Mouse (Mus musculus) MEL (cell line): ENCODE measurements around the gene Plxna4.

Source experiments
- BHLHE40 ChIP-seq: IDR thresholded peaks from 2 replicates; pipeline ENCODE4 v1.6.1; 2012; ENCODE audit warnings: low read depth, mild to moderate bottlenecking, inconsistent platforms, low read length, improper control_type of control experiment, borderline replicate concordance
- CHD2 ChIP-seq: IDR thresholded peaks from 2 replicates; pipeline ENCODE4 v1.6.1; 2011; ENCODE audit warnings: low read length, improper control_type of control experiment
- CTCF ChIP-seq, 3 experiments: IDR thresholded peaks in 2 of 3; conservative IDR thresholded peaks in 1 of 3; 2 replicates each; pipeline ENCODE4 v1.5.1; 2011 to 2012; ENCODE audit warnings: low read length in 3 of 3, low read depth in 2 of 3, mild to moderate bottlenecking in 2 of 3, improper control_type of control experiment in 1 of 3, inconsistent platforms in 1 of 3, mixed read lengths in 1 of 3, moderate library complexity in 1 of 3; ENCODE audit not compliant: control insufficient read depth in 1 of 3, insufficient read depth in 1 of 3, poor library complexity in 1 of 3, severe bottlenecking in 1 of 3
- EP300 ChIP-seq, 2 experiments: IDR thresholded peaks; 2 replicates each; pipeline ENCODE4 v1.6.1; 2011; ENCODE audit warnings: improper control_type of control experiment in 2 of 2, low read length in 2 of 2, low read depth in 1 of 2, mild to moderate bottlenecking in 1 of 2
- GATA1 ChIP-seq: IDR thresholded peaks from 2 replicates; pipeline ENCODE4 v1.6.1; 2011; ENCODE audit warnings: low read depth, low read length, improper control_type of control experiment
- HCFC1 ChIP-seq: IDR thresholded peaks from 2 replicates; pipeline ENCODE4 v1.6.1; 2012; ENCODE audit warnings: low read depth, mild to moderate bottlenecking, inconsistent platforms, low read length, improper control_type of control experiment, moderate library complexity
- KAT2A ChIP-seq: conservative IDR thresholded peaks from 2 replicates; pipeline ENCODE4 v1.6.1; 2012; ENCODE audit warnings: low read depth, low read length, improper control_type of control experiment, inconsistent platforms
- POLR2A ChIP-seq, 2 experiments: IDR thresholded peaks; 2 replicates each; pipeline ENCODE4 v1.6.1; 2011 to 2012; ENCODE audit warnings: low read length in 2 of 2, mild to moderate bottlenecking in 2 of 2, control low read depth in 1 of 2, improper control_type of control experiment in 1 of 2, low read depth in 1 of 2, moderate library complexity in 1 of 2; ENCODE audit not compliant: control insufficient read depth in 1 of 2, insufficient read depth in 1 of 2, poor library complexity in 1 of 2
- SMC3 ChIP-seq: IDR thresholded peaks from 2 replicates; pipeline ENCODE4 v1.6.1; 2011; ENCODE audit warnings: low read depth, low read length, improper control_type of control experiment

GRCm38 (mm10) chr6:32271463-32271862 lies 316.5 kb downstream of the Plxna4 start:
- TF ChIP-seq BHLHE40 (no peak), CTCF (IDR thresholded peaks at IDR 0.05 in 2 of 3, conservative IDR thresholded peaks at IDR 0.05 in 1 of 3; ENCODE audit: control insufficient read depth in 1 of 3, insufficient read depth in 1 of 3, low read depth in 2 of 3, low read length in 3 of 3, poor library complexity in 1 of 3, severe bottlenecking in 1 of 3) (no peak), POLR2A (IDR thresholded peaks at IDR 0.05; ENCODE audit: control insufficient read depth in 1 of 2, insufficient read depth in 1 of 2, low read depth in 1 of 2, low read length in 2 of 2, poor library complexity in 1 of 2) (no peak), SMC3 (no peak), CHD2 (no peak), KAT2A (no peak), GATA1 (no peak), HCFC1 (no peak), EP300 (IDR thresholded peaks at IDR 0.05; ENCODE audit: low read depth in 1 of 2, low read length in 2 of 2) (no peak)
